Mouse (Mus musculus) lung, postnatal 14 days (tissue): ENCODE measurements around the gene 4930550L24Rik.

ENCODE experiments used
- DNase-seq: peaks from one replicate; pipeline ENCODE4 v3.0.0; 2021

The 4930550L24Rik gene

DNA sequence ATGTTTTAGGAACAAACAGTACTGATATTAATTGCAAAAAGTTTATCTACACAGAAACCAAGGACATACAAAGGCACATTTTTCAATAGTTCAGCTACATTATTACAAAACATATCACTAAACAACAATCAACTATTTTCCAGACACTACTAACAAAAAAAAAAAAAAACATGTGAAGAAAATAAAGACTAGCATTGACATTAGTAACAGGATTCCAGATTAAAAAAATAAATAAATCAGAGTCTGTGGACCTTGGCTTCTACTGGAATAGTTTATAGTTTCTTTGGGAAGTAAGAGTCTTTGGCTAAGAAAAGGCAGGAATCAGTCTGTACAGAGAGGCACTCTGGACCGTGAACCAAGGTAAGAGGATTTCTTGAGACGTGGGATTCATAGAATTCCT is at the start of gene 4930550L24Rik:
TSS of gene 4930550L24Rik (plus strand) at position 301 of the 400 bp plus-strand sequence.
- DNase-seq, result no peak

DNA sequence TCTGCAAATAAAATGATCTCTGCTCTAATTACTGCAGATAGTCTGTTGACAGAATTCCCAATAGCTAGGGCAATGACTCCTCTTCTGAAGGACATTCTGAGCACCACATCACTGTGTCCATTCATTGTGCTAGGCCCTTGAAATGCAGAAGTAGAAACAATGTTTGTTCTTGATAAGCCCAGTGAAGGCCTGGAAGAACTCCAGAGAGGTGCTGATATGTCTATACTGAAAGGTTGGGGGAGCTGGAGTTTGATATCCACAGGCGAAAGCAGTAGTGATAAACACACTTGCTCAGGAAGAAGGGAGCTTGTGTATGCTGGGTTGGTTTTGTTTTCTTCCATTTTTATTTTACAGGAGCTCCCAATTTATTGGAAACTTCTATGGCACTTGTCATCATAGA is 8.4 kb upstream of the 4930550L24Rik start:
- DNase-seq, result no peak

DNA sequence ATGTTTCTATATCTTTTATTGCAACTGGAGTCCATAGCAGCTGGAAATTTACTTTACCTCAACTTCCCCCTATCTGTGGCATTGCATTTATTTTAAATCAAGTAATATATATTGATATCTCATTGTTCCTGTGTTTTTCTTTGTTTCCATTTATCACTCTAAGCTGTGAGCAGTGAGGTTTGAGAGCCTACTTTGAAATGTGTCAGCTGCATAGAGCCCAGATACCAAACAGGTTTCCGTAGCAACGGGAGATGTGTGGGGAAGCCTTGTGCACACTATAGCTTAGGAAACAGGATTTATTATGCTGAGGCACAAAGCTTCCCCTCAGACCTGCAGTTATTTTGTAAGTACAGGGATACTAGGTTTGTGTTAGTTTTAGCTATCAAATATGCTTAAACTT is 58.8 kb downstream of the 4930550L24Rik start:
- no peak for DNase-seq
